Mouse (Mus musculus) layer of hippocampus, adult 2 months (tissue): ENCODE measurements around the gene Wt1. TPM values are rescaled to one million over a fixed set of nuclear protein-coding genes. Genes with fewer than 3 reads are reported as not detected.

Source experiments
- DNase-seq, 2 experiments: peaks; one replicate each; pipeline ENCODE4 v3.0.0; 2022; ENCODE audit warnings: low spot score in 2 of 2
- H3K27ac ChIP-seq: fragments of 200-600 bp; 2 replicates; pipeline ENCODE4 v1.8.1; 2022
- H3K4me3 ChIP-seq: fragments of 200-600 bp; 2 replicates; pipeline ENCODE4 v1.8.1; 2022; ENCODE audit warnings: mild to moderate bottlenecking
- CTCF ChIP-seq: fragments of 200-600 bp; conservative IDR thresholded peaks from 2 replicates; pipeline ENCODE4 v1.8.1; 2022; ENCODE audit warnings: antibody characterized with exemption, mild to moderate bottlenecking, moderate library complexity
- total RNA-seq, 2 experiments: library from RNA; stranded (reverse); gene quantifications; 2 replicates each; pipeline ENCODE4 v1.2.3; 2021

Gene Wt1
- total RNA-seq, 2 experiments from 2014 or later, result not detected

- Histone ChIP-seq H3K27ac (no peak overlapping the region), H3K4me3 (no peak overlapping the region)
- peak; percentile 70 for TF ChIP-seq CTCF
- DNase-seq, result peak; percentile 64 to 84
Observed at GRCm38 (mm10) chr2:105108703-105109158, 17.6 kb upstream of the Wt1 start.

- Histone ChIP-seq H3K4me3 (no peak overlapping the region), H3K27ac (no peak overlapping the region)
- no peak for TF ChIP-seq CTCF
- no peak for DNase-seq
Observed at GRCm38 (mm10) chr2:105114074-105114473, 12.3 kb upstream of the Wt1 start.

- Histone ChIP-seq H3K27ac (no peak overlapping the region), H3K4me3 (no peak overlapping the region)
- DNase-seq, result no peak
- no peak for TF ChIP-seq CTCF
Observed at GRCm38 (mm10) chr2:105117669-105118068, 8.7 kb upstream of the Wt1 start.

- TF ChIP-seq CTCF, result no peak
- Histone ChIP-seq H3K27ac (no peak overlapping the region), H3K4me3 (no peak overlapping the region)
- DNase-seq, result no peak
Observed at GRCm38 (mm10) chr2:105122216-105122615, 4.1 kb upstream of the Wt1 start.

- no peak overlapping the region for H3K27ac ChIP-seq
- H3K4me3 ChIP-seq, result no peak overlapping the region
- no peak for TF ChIP-seq CTCF
- no peak for DNase-seq
Observed at GRCm38 (mm10) chr2:105122886-105123285, 3.4 kb upstream of the Wt1 start.

- no peak for TF ChIP-seq CTCF
- DNase-seq, result no peak
- H3K4me3 ChIP-seq, result no peak overlapping the region
- H3K27ac ChIP-seq, result no peak overlapping the region
Observed at GRCm38 (mm10) chr2:105123431-105123830, 2.9 kb upstream of the Wt1 start.

GRCm38 (mm10) chr2:105123881-105124280 is 2.4 kb upstream of the Wt1 start:
- H3K4me3 ChIP-seq, result no peak overlapping the region
- TF ChIP-seq CTCF, result no peak

GRCm38 (mm10) chr2:105124391-105124790 is 1.9 kb upstream of the Wt1 start:
- no peak overlapping the region for H3K27ac ChIP-seq
- no peak overlapping the region for H3K4me3 ChIP-seq
- DNase-seq, result no peak
- TF ChIP-seq CTCF, result no peak

More at GRCm38 (mm10) chr2:105123881-105124280, 2.4 kb upstream of the Wt1 start:
- no peak overlapping the region for H3K27ac ChIP-seq
- no peak for DNase-seq

GRCm38 (mm10) chr2:105125205-105125604 is 1.1 kb upstream of the Wt1 start:
- TF ChIP-seq CTCF, result no peak
- no peak overlapping the region for H3K27ac ChIP-seq
- no peak for DNase-seq
- H3K4me3 ChIP-seq, result no peak overlapping the region

- no peak overlapping the region for H3K27ac ChIP-seq
- no peak overlapping the region for H3K4me3 ChIP-seq
- no peak for TF ChIP-seq CTCF
- DNase-seq, result no peak
Observed at GRCm38 (mm10) chr2:105125641-105126040, 688 bp upstream of the Wt1 start.

- no peak for TF ChIP-seq CTCF
- no peak overlapping the region for H3K27ac ChIP-seq
- DNase-seq, result no peak
- H3K4me3 ChIP-seq, result no peak overlapping the region
Observed at GRCm38 (mm10) chr2:105126691-105127530, 582 bp downstream of the Wt1 start.

- TF ChIP-seq CTCF, result no peak
- H3K27ac ChIP-seq, result no peak overlapping the region
- no peak overlapping the region for H3K4me3 ChIP-seq
- DNase-seq, result no peak
Observed at GRCm38 (mm10) chr2:105127531-105128480, 1.5 kb downstream of the Wt1 start.

- TF ChIP-seq CTCF, result no peak
- H3K27ac ChIP-seq, result no peak overlapping the region
- no peak for DNase-seq
- H3K4me3 ChIP-seq, result no peak overlapping the region
Observed at GRCm38 (mm10) chr2:105128564-105128963, 2.2 kb downstream of the Wt1 start.
